Mouse (Mus musculus) midbrain, postnatal 0 days (tissue): Measurements from ENCODE around the gene Tmem129. TPM values are rescaled to one million over a fixed set of nuclear protein-coding genes. Genes with fewer than 3 reads are reported as not detected.

Experiments used
- ATAC-seq: fragments of 200-750 bp; cut with Nextera tagmentation; 2 replicates; pipeline ENCODE4 v1.8.0; 2017; ENCODE audit warnings: moderate number of reproducible peaks, mild to moderate bottlenecking, moderate TSS enrichment, moderate library complexity; ENCODE audit not compliant: low FRiP score
- DNase-seq: peaks from one replicate; pipeline ENCODE4 v3.0.0-alpha.2; 2015; ENCODE audit warnings: low spot score
- H3K27ac ChIP-seq: fragments of 300-500 bp; sonication (generic); 2 replicates; pipeline ENCODE4 v1.5.1; 2014; ENCODE audit warnings: low read depth, mild to moderate bottlenecking, low read length, mixed read lengths
- H3K27me3 ChIP-seq: fragments of 300-500 bp; sonication (generic); 2 replicates; pipeline ENCODE4 v1.6.1; 2014; ENCODE audit warnings: low read length, control low read depth, mixed read lengths; ENCODE audit not compliant: insufficient read depth
- H3K36me3 ChIP-seq: fragments of 300-500 bp; sonication (generic); 2 replicates; pipeline ENCODE4 v1.6.1; 2014; ENCODE audit warnings: low read length, control low read depth, mixed read lengths; ENCODE audit not compliant: insufficient read depth
- H3K4me1 ChIP-seq: fragments of 300-500 bp; sonication (generic); 2 replicates; pipeline ENCODE4 v1.6.1; 2014; ENCODE audit warnings: mild to moderate bottlenecking, control low read depth, antibody characterized with exemption, low read length, mixed read lengths; ENCODE audit not compliant: insufficient read depth
- H3K4me2 ChIP-seq: fragments of 300-500 bp; sonication (generic); 2 replicates; pipeline ENCODE4 v1.6.1; 2014; ENCODE audit warnings: low read depth, mild to moderate bottlenecking, low read length, mixed read lengths; ENCODE audit not compliant: poor library complexity, severe bottlenecking
- H3K4me3 ChIP-seq: fragments of 300-500 bp; sonication (generic); 2 replicates; pipeline ENCODE4 v1.5.1; 2014; ENCODE audit warnings: low read depth, mild to moderate bottlenecking, low read length, moderate library complexity
- H3K9ac ChIP-seq: fragments of 300-500 bp; sonication (generic); replicated peaks from 2 replicates; pipeline ENCODE4 v1.6.1; 2014; ENCODE audit warnings: mild to moderate bottlenecking, low read length, moderate library complexity, mixed read lengths; ENCODE audit not compliant: poor library complexity, severe bottlenecking
- H3K9me3 ChIP-seq: fragments of 300-500 bp; sonication (generic); 2 replicates; pipeline ENCODE4 v1.6.1; 2016; ENCODE audit warnings: low read length, control low read depth
- CTCF ChIP-seq: IDR thresholded peaks from 2 replicates; pipeline ENCODE4 v1.5.1; 2016; ENCODE audit warnings: antibody characterized with exemption, mild to moderate bottlenecking
- WGBS: fragments of 180-500 bp; shearing (Covaris S2); extraction: QIAGEN DNeasy Blood & Tissue Kit; methylation state at CpG from one replicate; pipeline ENCODE4 v1.1.7; 2014; 5-methylcytosine and 5-hydroxymethylcytosine counted together
- polyA plus RNA-seq: library from polyadenylated mRNA; unstranded; fragments of >200 nt; fragmentation: Nextera tagmentation; extraction: Ambion mirVana; gene quantifications from 2 replicates; pipeline ENCODE4 v1.2.1, GENCODE M21; 2015
- total RNA-seq: library from RNA; depleted of rRNA; stranded (reverse); fragments of >200 nt; gene quantifications from 2 replicates; pipeline ENCODE4 v1.2.3, GENCODE M21; 2014

Tmem129 gene
- total and polyA plus RNA-seq, 2 experiments from 2014 or later = 17.3 to 26.0 TPM

- Histone ChIP-seq H3K4me3 (no peak overlapping the region), H3K9ac (no peak overlapping the region), H3K9me3 (no peaks in the 10 kb centered on the region), H3K4me1 (no peaks in the 10 kb centered on the region), H3K36me3 (no peaks in the 10 kb centered on the region), H3K4me2 (no peak overlapping the region), H3K27me3 (peaks cover 3% of the 10 kb centered on the region), H3K27ac (no peak overlapping the region)
- ATAC-seq = peak; percentile 56; the same call in 1 of the 2 replicates
- peak; percentile 73 for TF ChIP-seq CTCF
- 45% methylated on average over 7 of the region's 7 CpGs for WGBS
- peak; percentile 80 for DNase-seq
Measured at GRCm38 (mm10) chr5:33683897-33684652, 25.9 kb upstream of the Tmem129 start.

DNA sequence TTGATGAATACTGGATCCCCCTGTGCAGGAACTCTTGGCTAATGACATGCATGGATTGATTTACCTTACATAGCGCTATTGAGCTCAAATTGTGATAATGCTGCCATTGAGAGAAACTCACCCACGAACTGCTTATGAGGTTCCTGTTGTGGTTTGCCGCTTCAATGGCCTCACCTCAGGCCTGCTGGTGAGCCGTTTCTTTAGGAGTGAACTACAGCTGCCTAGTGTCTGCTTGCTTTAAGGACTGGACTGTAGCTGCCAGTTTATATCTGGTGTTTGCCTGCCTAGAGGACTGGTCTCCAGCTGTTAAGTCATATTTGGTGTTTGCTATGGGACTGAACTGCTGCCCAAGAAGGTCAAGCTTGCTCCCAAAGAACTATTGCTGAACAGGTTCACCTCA is 24.7 kb upstream of the Tmem129 start:
- no peak for TF ChIP-seq CTCF
- no peaks in the 10 kb centered on the region for H3K9me3 ChIP-seq
- ATAC-seq (no peak), DNase-seq (no peak)
- H3K4me2 ChIP-seq = no peak overlapping the region
- no peak overlapping the region for H3K27ac ChIP-seq
- no peaks in the 10 kb centered on the region for H3K36me3 ChIP-seq
- no peak overlapping the region for H3K9ac ChIP-seq
- WGBS = 72% methylated on average over 4 of the region's 4 CpGs
- H3K4me1 ChIP-seq = no peaks in the 10 kb centered on the region
- H3K4me3 ChIP-seq = no peak overlapping the region
- H3K27me3 ChIP-seq = peaks cover 3% of the 10 kb centered on the region; the same call in 1 of the 2 replicates

- Histone ChIP-seq H3K27ac (no peak overlapping the region), H3K4me3 (no peak overlapping the region), H3K4me1 (no peaks in the 10 kb centered on the region), H3K36me3 (no peaks in the 10 kb centered on the region), H3K9ac (no peak overlapping the region), H3K4me2 (no peak overlapping the region), H3K9me3 (no peaks in the 10 kb centered on the region), H3K27me3 (peaks cover 3% of the 10 kb centered on the region; the same call in 1 of the 2 replicates)
- ATAC-seq = no peak
- TF ChIP-seq CTCF = no peak
- no peak for DNase-seq
- WGBS = 78% methylated on average over 15 of the region's 15 CpGs
Measured at GRCm38 (mm10) chr5:33681611-33682388, 23.6 kb upstream of the Tmem129 start.

DNA sequence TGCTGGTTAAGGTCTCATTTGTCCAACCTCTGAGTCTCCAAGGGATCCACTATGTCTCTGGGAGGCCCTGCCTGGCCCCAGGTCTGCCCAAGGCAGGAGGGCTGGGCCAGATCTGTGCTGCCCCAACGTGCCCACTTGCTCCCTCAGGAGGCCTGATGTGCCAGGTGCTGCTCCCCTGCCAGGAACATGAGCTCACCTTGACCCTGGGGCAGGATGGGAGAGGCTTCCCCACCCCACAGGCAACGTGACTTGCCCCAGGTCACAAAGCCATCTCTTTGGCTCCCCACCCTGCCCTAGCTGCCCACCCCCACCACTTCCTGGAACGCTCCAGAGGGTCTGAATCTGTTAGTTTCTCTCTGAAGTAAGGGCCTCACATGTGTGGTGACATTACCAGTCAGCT is 22.8 kb upstream of the Tmem129 start:
- H3K27me3 ChIP-seq = no peaks in the 10 kb centered on the region
- no peak overlapping the region for H3K27ac ChIP-seq
- no peak for ATAC-seq
- no peaks in the 10 kb centered on the region for H3K36me3 ChIP-seq
- WGBS = 72% methylated on average over 3 of the region's 3 CpGs
- DNase-seq = no peak
- H3K9me3 ChIP-seq = no peaks in the 10 kb centered on the region
- H3K4me1 ChIP-seq = no peaks in the 10 kb centered on the region
- no peak for TF ChIP-seq CTCF
- H3K4me2 ChIP-seq = no peak overlapping the region
- no peak overlapping the region for H3K4me3 ChIP-seq
- H3K9ac ChIP-seq = no peak overlapping the region

GRCm38 (mm10) chr5:33678244-33678643 is 20.0 kb upstream of the Tmem129 start:
- H3K27me3 ChIP-seq = no peaks in the 10 kb centered on the region
- H3K4me2 ChIP-seq = no peak overlapping the region
- no peaks in the 10 kb centered on the region for H3K36me3 ChIP-seq
- no peak overlapping the region for H3K9ac ChIP-seq
- ATAC-seq (no peak), DNase-seq (no peak)
- H3K4me3 ChIP-seq = no peak overlapping the region
- no peak for TF ChIP-seq CTCF
- H3K9me3 ChIP-seq = no peaks in the 10 kb centered on the region
- no peaks in the 10 kb centered on the region for H3K4me1 ChIP-seq
- 90% methylated on average over 5 of the region's 5 CpGs for WGBS
- no peak overlapping the region for H3K27ac ChIP-seq

DNA sequence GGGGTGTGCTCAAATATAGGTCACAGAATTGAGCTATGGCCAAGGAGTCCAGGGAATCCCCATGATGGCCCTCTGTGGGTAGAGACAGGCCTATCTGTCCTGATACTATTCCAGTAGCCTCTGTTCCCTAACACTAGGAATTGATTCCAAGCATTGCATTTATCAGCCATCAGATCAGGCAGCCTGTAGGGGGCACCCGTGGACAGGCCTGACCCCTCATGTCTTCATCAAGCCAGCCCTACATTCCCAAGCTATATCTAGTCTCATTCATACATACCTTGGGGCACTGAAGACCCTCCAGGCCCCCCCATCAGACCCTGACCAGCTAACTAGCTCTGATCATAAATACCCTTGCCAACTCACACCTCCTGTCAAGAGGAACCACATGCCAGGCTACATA is 17.7 kb upstream of the Tmem129 start:
- Histone ChIP-seq H3K4me1 (no peaks in the 10 kb centered on the region), H3K9me3 (no peaks in the 10 kb centered on the region), H3K27me3 (no peaks in the 10 kb centered on the region), H3K27ac (no peak overlapping the region), H3K4me2 (no peak overlapping the region), H3K9ac (no peak overlapping the region), H3K4me3 (no peak overlapping the region), H3K36me3 (no peaks in the 10 kb centered on the region; the same call in 1 of the 2 replicates)
- 0% methylated on average over 1 of the region's 1 CpGs for WGBS
- ATAC-seq = no peak
- TF ChIP-seq CTCF = peak; percentile 72
- DNase-seq = peak; percentile 67
